Mouse (Mus musculus): Measurements from ENCODE around the gene Clic1.
A peak's percentile ranks its signal among the peaks of the same experiment; 100 is the strongest.

GRCm38 (mm10) chr17:35029691-35030532, 19.9 kb upstream of the Clic1 start:
- peak; percentile 35 for TF ChIP-seq FOSL1 (IDR thresholded peaks at IDR 0.05; ENCODE audit: insufficient read depth, low read length, poor library complexity, severe bottlenecking)
- TF ChIP-seq CTCF (IDR thresholded peaks at IDR 0.05; ENCODE audit: control insufficient read depth, insufficient read depth, insufficient read length), result no peak

All from C2C12 (cell line).